Mouse (Mus musculus) MN1 (cell line): ENCODE data around the gene Morn5.

ENCODE experiments used
- DNase-seq: peaks from one replicate; pipeline ENCODE4 v3.0.0-alpha.2; 2016; ENCODE audit warnings: low spot score

The Morn5 gene

DNA sequence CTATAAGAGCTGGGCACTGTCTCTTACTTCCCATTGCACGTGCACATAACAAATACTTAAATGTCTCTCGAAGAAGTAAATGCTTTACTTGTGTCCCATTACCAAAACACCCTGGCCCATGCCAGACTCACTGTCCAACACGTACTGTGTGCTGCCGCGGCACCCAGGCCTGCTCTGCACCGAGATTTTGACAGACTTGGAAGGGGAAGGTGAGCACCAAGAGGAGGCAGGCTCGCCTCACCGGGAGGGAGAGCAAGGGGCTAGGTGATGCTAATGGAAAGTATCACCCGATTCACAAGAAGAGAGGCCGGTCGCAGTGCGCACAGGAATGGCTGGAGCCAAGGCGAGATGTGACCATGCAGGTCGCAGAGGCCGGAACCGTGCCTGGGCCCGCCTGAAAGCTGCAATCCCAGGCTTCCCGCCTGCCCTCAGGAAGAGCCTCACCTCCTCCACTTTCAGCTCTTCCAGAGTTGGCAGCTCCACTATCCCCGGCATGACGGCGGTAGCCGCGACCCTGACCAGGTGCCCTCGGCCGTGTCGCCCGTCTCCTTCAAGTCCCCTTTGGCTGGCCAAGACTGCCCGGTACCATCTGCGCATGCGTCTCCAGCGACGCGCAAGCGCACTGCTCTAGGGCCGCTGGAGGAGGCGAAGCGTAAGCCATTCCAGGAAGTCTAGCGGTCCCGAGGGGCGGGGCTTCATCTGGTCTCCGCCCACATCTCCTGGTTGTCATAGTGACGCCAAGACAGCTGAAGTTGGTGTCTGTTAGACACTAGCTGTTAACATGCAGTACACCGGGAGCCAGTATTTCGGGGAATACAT, at the start of gene Morn5, which contains the start of gene Ndufa8:
Gene Morn5, plus strand, starts transcription at position 711 of the 819 bp plus-strand sequence.
Gene Ndufa8, minus strand, starts transcription at position 659 of the 819 bp plus-strand sequence.
- peak; percentile 97 for DNase-seq

DNA sequence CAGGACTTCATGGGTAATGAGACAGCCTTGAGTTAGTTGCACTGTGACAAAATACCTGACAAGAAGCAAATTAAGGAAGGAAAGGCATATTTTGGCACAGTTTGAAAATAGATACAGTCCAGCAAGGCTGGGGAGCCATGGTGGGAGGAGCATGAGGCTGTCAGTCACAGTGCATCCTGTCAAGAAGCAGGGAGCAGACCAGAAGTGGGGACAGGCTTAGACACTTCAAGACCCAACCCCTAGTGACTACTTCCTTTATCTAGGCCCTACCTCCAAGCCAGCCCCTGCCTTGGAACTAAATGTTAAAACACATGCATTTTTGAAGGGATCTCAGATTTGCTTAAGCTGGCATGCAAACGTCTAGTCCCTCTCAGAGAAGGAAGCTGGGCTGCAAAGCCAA, 48.9 kb upstream of the Morn5 start:
- DNase-seq: no peak

DNA sequence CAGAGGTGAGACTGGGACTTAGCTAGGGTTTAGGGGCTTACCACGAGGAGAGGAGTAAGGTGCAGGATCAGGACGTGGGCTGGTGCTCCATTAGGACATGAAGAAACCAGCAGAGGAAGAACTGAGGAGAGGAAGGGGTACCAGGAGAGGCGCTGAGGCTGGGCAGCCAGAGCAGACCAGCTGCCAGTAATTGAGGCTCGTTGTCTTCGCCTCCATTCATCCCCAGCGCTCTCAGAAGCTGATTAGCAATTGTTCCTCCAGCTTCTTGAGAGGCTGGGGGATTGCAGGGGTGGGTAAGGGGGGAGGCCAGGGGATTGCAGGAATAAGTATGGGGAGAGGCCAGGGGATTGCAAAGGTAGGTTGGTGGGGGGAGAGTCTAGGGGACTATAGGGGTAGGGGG, 47.1 kb upstream of the Morn5 start:
- no peak for DNase-seq

DNA sequence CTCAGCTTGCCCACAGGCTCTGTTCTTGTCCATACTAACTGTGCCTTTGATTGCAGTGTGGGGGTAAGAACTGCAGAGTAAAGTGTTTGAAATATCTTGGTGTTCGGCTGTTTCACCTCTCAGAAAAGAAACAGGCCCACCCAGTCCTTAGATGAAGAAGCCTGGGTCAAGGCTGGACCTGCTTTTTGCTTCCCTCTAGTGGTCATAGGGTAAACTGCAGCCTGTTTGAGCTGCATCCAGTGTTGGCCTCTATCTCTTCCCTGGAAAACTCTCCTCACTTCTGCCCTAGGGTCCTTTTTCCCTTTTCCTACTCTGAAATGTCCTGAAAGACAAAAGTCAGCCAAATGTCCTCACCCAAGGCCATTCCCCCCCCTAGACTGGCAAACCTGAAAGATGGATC, 41.2 kb upstream of the Morn5 start:
- DNase-seq: peak; percentile 69

DNA sequence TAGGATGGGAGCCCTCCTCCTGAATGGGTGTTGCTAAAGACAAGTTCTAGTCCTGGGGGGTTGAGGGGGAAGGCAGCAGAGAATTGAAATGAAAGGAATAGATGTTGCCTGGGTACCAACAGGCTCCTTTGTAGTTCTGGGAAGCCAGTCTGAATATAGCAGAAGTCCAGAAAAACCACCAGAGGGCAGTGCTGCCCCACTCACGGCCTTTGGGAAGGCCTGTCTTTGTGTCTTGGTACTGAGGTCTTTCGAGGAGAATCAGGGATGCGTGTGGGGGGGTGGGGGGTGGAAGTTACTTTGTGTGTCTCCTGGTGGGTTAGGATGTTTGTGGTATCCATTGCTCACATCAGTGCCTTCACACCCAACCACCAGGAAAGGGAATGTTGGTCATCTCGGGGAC, 39.9 kb upstream of the Morn5 start:
- peak; percentile 82 for DNase-seq

DNA sequence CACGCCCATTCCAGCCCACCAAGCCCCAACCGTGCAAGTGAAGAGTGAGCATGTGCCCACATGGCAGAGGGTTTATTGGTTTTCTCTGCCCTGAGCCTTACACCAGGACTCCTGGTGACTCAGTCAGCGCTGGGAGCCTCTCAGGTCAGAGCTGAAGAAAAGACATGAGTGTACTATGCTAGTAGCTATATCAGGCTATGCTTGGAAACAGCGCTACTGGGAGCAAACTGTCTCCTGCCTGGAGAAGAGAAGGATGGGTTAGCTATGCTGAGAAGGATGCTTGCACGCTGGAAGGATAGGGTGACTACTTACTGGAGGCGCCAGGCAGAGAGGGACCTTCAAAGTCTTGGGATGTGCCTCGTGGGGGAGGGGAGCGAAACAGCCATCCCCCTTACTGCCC, 38.7 kb upstream of the Morn5 start:
- no peak for DNase-seq

DNA sequence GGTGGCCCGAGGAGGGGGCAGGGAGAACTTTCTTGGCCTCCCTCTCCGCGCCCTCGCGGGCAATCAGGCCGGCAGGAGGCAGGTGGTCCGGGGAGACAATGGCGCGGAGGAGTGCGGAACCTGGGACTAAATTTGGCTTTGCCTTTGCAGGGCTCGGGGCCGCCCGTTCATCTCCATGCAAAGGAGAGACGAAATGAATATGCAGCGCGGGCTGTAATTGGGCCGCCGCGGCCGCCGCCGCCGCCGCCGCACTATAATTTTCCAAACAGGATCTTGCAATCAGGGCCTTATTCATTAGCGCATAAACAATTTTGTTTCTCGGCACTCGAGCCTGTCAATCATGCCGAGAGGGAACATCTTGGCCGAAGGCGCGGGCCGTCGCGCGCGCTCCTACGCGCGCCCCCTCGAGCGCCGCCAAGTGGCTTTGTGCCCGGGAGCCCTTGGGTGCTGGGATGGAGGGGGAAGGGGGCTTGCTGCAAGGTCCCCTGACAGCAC, 37.9 kb upstream of the Morn5 start:
- peak; percentile 15 for DNase-seq

DNA sequence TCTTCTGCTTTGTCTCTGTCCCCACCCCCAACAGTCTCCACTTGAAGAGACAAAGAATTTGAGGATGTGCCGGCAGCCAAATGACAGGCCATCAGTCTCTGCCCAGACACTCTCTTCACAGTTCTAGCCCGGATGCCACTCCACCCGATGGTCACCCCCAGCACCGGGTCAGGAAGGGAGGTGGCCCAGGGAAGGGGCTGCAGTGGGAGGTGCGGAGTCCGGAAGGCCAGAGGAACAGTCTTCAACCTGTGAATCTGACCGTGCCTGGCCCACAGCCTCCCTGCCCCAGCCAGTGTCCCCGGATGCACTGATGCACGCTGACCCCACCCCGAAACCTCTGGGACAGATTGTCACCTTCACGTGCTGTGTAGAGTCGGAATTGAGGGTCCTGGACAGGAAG, 36.2 kb upstream of the Morn5 start:
- DNase-seq: no peak

DNA sequence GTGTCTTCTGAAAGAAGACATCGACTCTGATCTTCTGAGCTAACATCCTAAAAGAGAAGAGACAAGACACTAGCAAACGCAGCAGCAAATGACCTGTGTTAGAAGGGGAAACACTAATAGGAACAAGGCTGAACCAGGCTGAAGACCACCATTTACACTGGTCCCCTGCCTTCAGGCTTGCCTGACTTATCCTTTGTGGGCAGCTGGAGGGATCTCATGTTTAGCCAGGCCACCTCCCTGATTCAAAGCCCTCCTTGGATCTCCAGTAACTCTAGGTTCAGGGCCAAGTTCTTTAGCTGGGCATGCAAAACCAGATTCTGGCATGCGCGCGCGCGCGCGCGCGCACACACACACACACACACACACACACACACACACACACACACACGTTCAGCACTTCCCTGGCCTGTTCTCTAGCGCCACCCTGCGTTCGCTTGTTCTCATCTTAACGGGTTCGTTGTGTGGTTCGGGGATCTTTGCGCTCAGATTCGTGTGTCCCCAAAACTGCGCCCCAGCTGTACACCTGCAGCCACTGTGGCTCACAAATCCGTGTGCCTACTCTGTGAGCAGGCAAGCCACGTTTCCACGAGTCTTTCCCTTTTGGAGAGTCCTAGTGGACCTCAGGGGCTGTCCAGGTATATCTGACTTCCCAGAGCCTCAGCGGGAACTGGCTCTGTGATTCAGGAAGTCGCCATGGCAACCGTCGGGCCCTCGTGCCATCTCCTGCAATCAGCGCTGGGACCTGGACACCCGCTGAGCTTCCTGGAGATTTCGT, 27.7 kb upstream of the Morn5 start:
- DNase-seq: peak; percentile 59

DNA sequence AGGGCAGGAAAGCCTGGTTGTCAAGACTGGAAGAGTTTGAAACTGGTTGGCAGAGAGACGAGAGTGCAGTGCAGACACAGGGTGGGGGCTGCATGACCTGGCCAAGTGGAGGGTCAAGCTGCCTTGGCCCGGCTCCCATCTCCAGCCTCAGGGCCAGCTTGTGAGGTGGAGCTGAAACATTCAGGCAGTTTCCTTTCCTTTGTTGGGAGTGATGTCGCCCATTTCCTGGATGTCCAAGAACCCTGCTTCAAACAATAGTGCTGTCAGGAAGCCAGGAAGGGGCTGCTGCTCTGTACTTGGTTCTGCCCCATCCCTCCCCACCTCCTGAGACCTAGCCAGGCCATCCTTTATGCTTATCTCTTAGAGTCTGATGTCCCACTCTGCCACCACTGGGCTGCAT, 26.0 kb upstream of the Morn5 start:
- DNase-seq: no peak

DNA sequence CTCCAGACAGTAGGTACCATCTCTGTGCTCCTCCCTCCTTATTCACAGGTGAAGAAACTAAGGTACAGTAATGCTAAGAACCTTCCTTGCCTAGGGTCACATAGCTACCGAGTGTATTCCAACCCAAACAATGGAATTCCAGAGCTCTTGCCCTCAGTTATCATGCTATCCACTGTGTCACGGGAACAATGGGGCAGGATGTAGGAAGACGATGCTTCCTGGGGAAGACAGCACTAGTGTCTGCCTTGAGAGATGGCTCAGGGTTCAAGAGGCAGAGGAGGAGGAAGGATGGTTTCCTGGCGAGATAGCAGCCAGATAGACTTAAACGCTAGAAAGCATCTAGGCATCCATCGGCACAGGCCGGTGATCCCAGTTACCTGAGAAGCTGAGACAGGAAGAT, 16.4 kb upstream of the Morn5 start:
- no peak for DNase-seq

DNA sequence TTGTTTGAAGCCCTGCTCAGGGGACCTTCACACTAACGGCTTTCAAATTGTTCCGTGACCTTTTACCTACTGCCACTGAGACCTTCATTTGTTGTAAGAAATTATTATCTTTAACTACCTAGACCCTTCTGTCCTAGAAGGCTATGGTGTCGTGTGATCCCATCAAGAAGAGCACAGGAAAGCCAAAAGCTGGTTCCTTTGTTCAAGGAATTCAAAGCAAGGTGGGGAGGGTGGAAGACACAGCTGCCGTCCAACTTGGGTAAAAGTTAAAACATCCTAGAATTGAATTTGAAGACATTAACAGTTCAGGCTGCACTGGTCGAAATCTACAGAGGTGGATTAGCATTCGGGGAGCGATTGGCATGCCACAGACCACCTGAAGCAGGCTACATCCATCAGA, 15.3 kb upstream of the Morn5 start:
- DNase-seq: no peak

DNA sequence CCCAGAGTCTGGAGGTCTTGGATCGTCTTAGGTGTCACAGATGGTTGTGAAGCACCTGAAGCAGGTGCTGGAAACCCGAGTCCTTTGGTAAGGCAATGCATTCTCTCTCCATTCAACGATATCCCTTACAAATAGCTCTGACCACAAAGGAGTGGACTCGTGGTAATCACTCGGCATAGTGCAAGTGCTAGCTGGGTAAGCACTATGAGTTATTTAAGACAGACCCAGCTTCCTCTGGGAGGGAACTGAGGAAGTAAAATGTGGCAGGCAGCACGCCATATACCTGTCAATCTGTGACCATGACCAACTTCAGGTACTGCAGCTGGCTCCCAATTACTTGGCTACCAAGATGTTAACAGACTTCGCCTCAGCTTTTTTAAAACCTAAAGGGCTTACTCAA, 14.4 kb upstream of the Morn5 start:
- no peak for DNase-seq

DNA sequence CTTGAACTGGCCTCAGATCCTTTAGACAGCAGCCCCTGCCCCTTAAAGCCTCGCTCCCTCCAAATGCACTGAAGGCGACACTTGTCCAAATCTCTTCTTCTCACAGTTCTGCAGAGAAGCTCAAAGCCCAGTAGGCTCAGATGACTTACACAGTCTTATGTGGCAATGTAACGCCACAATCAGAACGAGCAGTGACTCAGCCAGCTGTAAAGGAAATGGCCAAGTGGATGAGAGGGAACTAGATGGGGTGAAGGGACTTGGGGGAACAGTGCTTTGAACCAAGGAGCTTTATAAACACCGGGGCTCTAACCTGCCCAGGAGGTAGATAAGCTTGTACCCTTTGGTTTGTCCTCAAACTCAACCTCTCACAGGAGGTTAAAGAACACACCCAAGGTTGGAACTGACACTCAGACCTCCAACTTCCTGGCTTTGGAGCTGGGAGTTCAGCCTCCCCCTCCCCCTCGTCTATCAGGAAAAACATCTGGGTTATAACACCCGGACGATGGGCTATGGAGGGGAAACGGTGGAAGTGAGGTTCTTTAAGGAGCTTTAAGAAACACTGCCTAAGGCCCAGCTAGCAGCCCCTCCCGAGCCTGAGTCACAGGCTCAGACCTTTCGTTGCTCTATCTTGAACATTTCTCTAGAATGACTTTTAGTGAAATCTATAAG, 13.7 kb upstream of the Morn5 start:
- no peak for DNase-seq

DNA sequence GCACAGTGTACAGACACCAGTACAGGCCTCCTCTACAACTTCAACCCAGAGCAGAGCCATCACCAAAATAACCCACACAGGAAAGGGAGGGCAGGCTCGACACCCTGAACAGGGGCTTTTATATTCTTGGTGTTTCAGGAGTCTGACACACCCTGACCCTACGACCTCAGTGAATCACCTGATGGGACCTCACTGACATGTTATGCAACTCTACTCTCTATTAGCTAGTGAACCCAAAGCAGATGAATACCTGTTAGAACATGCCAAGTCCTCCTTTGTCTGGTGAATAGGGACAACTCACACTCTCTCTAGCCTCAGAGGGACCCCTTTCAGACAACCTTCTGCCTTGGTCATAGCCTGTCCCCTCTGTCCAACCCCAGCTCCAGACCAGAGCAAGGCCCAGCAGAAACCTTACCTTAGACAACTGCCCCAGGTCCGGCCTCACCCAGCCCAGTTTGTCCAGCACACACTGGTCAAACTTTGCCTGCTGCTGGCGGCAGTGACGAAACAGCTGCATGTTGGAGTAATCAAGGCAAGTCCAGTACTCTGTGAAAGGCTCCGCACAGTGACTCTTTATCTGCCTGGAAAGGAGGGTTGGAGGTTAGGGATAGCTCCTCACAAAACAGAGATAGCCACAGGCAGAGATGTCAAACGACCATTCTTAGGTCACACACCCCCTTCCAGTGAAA, 9.8 kb upstream of the Morn5 start:
- no peak for DNase-seq

DNA sequence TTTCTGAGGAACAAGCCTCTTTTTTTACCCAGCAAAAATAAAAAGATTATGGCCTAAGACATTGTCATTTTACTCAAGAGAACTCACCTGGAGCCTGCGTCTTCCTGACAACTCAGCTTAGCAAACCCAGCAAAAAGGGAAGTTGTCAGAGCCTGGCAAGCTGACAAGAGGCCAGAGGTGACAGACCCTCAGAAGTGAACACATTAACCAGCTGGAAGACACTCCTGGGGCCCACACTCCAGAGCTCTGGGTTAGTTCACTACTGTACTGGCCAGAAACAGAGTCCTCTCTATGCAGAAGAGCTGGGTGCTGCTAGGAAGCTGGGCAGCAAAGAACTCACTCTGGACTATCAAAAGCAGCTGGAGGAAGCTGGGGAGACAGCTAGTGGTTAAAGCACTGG, 8.4 kb upstream of the Morn5 start:
- no peak for DNase-seq

DNA sequence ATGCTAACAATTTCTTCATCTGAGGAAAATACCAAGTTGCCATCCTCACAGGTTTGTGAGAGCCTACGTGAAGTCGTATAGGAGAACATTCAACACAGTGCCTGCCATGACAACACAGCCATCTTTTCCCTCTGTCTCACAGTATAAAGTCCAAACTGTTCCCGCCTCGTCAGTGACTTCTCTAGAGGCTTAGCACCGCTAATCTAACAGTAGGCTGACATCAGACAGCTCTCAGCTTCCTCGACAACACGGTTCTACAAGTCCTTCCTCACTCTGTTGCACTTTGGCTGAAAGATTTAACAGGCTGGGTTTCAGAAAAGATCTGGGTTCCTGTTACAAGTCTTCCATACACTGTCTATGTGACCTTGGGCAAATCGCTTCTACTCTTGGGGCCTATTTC, 1.1 kb upstream of the Morn5 start:
- DNase-seq: peak; percentile 15

DNA sequence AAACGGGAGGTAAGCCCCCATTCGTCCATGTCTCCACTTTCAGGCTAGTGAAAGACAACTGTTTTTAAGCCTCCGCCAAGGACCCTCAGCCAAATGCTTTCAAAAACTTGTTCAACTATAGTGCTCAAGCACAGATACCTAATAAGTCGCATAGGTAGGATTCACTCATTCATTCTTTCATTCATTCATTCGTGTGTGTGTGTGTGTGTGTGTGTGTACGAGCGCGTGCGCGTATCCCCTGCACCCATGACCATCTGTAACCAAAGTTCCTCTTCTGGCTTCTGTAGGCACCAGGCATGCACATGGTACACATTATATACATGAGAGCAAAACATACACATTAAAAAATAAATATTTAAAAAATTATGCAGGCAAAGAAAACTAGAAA, 303 bp downstream of the Morn5 start:
- DNase-seq: no peak

DNA sequence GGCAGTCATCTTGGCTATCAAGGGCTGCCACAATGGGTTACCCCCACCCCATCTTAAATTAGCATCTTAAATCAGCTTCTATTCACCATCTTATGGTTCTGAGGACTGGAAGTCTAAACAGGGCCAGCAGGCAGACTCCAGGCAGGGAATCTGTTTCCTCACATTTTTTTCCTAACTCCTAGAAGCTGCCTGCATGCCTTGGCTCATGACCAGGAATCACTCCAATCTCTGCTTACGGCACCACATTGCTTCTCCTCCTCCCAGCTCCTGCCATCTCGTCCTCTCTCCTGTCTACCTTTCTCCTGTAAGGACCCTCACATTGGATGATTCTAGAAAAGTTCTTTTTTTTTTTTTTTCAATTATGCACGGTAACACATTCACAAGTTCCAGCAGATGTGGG, 4.0 kb downstream of the Morn5 start:
- DNase-seq: no peak

DNA sequence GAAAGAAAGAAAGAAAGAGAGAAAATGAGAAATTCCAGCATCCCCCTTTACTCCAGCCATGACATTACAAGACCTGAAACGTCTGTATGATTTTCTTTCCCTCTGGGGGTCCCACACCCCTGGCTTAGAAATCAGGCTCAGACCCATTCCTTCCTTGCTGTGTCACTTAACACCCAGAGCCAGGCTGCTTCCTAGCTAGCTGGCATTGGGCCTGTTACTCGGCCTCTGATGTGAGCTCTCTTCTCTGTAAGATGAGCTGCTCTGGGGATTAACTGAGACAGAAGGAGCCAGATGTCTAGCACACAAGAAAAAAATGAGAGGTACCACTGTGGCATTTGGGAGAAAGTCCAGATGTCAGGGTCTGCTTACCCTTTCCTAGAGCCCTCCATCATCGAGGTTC, 7.0 kb downstream of the Morn5 start:
- DNase-seq: no peak

DNA sequence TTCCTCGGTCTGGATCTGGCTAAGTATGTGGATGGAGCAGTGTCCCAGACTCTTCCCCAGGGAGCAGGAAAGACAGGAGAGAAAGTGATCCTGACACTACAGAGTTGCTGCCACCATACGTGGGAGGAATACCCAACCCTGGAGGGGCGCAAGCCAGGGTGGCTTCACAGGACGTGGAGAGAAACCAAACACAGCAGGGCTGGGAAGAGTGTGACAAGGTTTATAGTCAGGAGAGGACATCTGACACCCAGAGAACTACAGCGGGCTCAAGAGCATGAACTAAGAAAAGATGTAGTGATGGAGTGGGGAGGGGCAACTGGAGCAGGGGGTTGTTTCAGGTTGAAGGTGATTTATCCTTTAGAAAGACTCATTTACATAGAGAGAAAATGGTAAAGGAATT, 12.2 kb downstream of the Morn5 start:
- no peak for DNase-seq

DNA sequence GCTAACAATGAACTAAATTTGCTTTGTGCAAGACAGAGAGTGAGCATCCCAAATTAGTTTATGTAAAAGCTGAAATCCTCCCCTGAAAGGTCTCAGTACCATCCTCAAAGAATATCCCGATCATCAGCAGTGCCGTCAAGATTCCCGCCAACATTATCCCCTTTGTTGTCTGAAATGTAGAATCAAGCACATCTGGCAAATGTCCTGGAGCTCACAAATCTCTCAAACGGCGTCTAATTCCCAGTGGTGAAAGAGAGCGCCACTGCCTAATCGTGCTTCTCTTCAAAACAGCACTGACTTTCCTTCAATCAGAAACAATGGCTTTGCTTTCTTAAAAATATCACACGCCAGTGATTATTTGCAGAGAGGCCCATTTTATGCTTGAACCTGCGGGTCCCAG, 17.9 kb downstream of the Morn5 start:
- DNase-seq: no peak
